Mouse (Mus musculus) forebrain, embryonic 10.5 days (tissue): ENCODE results near the gene Acap1. TPM values are rescaled to one million over a fixed set of nuclear protein-coding genes. Genes with fewer than 3 reads are reported as not detected.

Experiments used
- DNase-seq: peaks from one replicate; pipeline ENCODE4 v3.0.0-alpha.2; 2017; ENCODE audit warnings: low spot score; ENCODE audit errors: extremely low spot score
- H3K27ac ChIP-seq: fragments of 300-500 bp; sonication (generic); 2 replicates; pipeline ENCODE4 v1.5.1; 2016; ENCODE audit warnings: mild to moderate bottlenecking
- H3K27me3 ChIP-seq: fragments of 300-500 bp; sonication (generic); 2 replicates; pipeline ENCODE4 v1.6.1; 2016; ENCODE audit warnings: mild to moderate bottlenecking; ENCODE audit not compliant: poor library complexity, severe bottlenecking
- H3K36me3 ChIP-seq: fragments of 300-500 bp; sonication (generic); replicated peaks from 2 replicates; pipeline ENCODE4 v1.6.1; 2016; ENCODE audit warnings: mild to moderate bottlenecking, moderate library complexity
- H3K4me1 ChIP-seq: fragments of 300-500 bp; sonication (generic); 2 replicates; pipeline ENCODE4 v1.6.1; 2016
- H3K4me3 ChIP-seq: fragments of 300-500 bp; sonication (generic); 2 replicates; pipeline ENCODE4 v1.5.1; 2016; ENCODE audit warnings: mild to moderate bottlenecking, moderate library complexity
- H3K9me3 ChIP-seq: fragments of 300-500 bp; sonication (generic); 2 replicates; pipeline ENCODE4 v1.6.1; 2016; ENCODE audit warnings: mild to moderate bottlenecking, moderate library complexity
- WGBS: fragments of 180-500 bp; shearing (Covaris S2); methylation state at CpG from one replicate; pipeline ENCODE4 v1.1.7; 2016; 5-methylcytosine and 5-hydroxymethylcytosine counted together
- polyA plus RNA-seq: library from polyadenylated mRNA; unstranded; fragments of >200 nt; fragmentation: Nextera tagmentation; extraction: Ambion mirVana; gene quantifications from 2 replicates; pipeline ENCODE4 v1.2.1, GENCODE M21; 2016

Gene Acap1
- polyA plus RNA-seq, 1 experiment from 2014 or later: 1.3 TPM

DNA sequence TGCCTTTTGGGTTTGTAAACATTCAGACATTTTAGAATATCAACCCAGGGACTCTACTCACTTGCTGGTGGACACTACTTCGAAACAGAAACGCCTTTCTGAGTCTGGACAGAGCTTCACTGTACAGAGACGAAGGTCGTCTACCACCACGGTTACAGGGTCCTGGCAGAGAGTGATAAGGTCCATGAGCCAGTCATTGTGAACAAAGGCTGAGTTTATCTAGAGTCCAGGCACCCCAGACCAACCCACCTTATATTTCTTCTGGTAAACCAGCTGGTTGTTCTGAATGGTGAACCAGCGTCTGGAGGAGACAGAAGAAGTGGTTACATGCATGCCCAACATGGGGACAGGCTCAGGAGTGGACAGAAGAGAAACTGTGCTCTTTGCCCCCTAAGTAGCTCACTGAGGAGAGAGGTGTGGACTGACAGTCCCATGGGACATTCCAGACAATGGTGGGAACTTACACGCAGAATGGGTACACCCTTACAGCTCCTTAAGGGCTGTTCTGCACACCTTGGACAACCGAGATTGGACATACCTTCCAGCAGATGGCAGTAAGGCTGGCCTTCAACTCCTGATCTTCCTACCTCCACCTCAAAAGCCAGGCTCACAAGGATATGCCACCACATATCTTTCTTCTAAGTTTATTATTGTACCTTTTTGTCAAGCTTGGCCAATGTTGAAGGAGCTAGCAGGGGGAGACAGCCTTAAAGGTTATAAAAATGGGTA lies 8.3 kb downstream of the Acap1 start:
- Histone ChIP-seq H3K9me3 (no peaks in the 10 kb centered on the region), H3K27ac (0 out of 2 replicates have a peak overlapping the region, but pooled peaks have one; percentile 0)

GRCm38 (mm10) chr11:69884663-69885062 lies 10.7 kb downstream of the Acap1 start:
- Histone ChIP-seq H3K27me3 (peaks cover 23% of the 10 kb centered on the region), H3K27ac (peak overlapping the region; percentile 12; the same call in 1 of the 2 replicates), H3K4me1 (peaks cover 31% of the 10 kb centered on the region), H3K4me3 (no peak overlapping the region), H3K9me3 (no peaks in the 10 kb centered on the region), H3K36me3 (no peaks in the 10 kb centered on the region)
- 91% methylated on average over 8 of the region's 8 CpGs for WGBS
- DNase-seq: no peak

More for the DNA sequence above, 8.3 kb downstream of the Acap1 start:
- Histone ChIP-seq H3K4me3 (no peak overlapping the region), H3K4me1 (peaks cover 11% of the 10 kb centered on the region; the same call in 1 of the 2 replicates), H3K27me3 (peaks cover 11% of the 10 kb centered on the region), H3K36me3 (no peaks in the 10 kb centered on the region)
- no peak for DNase-seq
- 72% methylated on average over 8 of the region's 8 CpGs for WGBS

DNA sequence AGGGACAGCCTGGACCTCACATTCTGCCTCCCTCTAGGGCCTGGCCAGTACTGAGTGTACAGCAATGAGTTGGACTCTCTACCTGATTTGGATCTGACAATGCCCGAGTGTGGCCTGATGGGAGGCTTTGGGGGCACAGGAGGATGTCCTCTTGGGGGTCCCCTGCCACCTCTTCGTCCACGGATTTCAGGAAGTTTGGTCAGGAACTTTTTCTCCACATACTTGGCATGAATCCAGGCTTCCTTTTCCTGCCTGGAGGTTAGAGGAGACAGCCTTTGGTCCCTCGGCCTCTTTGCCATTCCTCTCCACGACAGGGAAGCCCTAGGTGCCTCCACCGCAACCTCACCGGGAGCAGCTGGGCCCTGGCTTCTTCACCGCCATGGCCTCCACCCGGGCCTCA lies 11.1 kb downstream of the Acap1 start:
- no peak for DNase-seq
- H3K4me3 ChIP-seq: no peak overlapping the region
- no peaks in the 10 kb centered on the region for H3K9me3 ChIP-seq
- H3K36me3 ChIP-seq: no peaks in the 10 kb centered on the region
- WGBS: 89% methylated on average over 9 of the region's 9 CpGs
- peak overlapping the region; percentile 41; the same call in 1 of the 2 replicates for H3K27ac ChIP-seq
- H3K4me1 ChIP-seq: peaks cover 35% of the 10 kb centered on the region
- H3K27me3 ChIP-seq: peaks cover 28% of the 10 kb centered on the region

- no peak for DNase-seq
- H3K27me3 ChIP-seq: peaks cover 33% of the 10 kb centered on the region
- no peak overlapping the region for H3K27ac ChIP-seq
- H3K4me1 ChIP-seq: peaks cover 41% of the 10 kb centered on the region
- H3K9me3 ChIP-seq: no peaks in the 10 kb centered on the region
- WGBS: 88% methylated on average over 8 of the region's 8 CpGs
- H3K36me3 ChIP-seq: no peaks in the 10 kb centered on the region
- no peak overlapping the region for H3K4me3 ChIP-seq
Observed at GRCm38 (mm10) chr11:69883527-69884151, 11.7 kb downstream of the Acap1 start.

DNA sequence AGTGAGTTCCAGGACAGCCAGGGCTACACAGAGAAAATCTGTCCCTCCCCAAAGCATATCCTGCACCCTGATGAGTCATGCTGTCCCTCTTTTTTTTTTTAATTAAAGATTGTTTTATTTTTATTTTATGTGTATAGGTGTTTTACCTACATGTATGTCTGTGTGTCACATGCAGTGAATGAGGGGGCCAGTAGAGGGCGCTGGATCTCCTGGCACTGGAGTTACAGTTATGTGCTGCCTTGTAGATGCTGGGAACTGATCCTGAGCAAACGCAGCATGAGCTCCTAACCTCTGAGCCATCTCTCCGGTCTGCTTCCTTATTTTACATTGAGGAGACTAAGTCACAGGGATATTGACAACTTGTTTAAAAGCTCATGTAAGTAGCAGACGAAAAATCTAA lies 12.3 kb downstream of the Acap1 start:
- Histone ChIP-seq H3K27ac (no peak overlapping the region), H3K27me3 (peaks cover 34% of the 10 kb centered on the region), H3K4me1 (peaks cover 47% of the 10 kb centered on the region), H3K36me3 (no peaks in the 10 kb centered on the region), H3K4me3 (no peak overlapping the region), H3K9me3 (no peaks in the 10 kb centered on the region)
- no peak for DNase-seq
- WGBS: 61% methylated on average over 4 of the region's 4 CpGs

DNA sequence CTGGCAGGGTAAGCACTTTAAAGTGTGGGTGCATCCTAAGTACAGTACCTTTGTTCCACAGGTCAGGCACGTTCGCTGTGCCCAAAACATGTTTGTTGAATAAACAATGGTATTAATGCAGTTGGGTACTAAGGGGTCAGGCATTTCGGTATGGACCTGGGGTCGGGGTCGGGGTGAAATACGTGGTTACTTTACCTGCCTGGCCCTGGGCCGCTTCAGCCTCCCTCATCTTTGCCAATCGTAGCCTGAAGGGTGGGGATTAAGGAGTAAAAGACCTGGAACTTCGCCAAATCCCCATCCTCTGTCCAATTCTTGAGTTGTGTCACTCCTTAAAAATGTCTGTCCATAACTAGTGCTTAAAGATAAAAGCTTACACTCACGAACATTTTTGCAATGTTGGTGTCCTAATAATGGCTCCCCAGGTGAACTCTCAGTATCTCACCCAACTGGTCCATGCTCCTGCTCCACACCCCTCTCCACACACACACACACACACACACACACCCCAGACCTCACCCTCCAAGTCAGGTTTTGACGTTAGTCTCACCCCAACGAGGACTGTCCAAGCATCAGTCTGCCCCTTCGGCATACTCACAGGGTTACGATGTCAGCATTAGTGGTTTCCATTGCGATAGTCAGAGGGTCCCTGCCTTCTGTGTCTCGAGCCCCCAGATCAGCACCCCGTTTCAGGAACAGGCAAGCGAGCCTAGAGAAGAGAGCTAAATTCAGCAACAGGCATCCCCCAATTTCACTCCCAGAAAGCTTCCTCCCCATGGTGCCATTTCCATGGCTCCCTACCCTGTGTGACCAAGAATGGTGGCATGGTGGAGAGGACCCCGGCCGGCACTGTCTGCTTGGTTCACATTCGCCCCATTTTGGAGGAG lies 13.3 kb downstream of the Acap1 start:
- Histone ChIP-seq H3K27ac (peak overlapping the region; percentile 84), H3K9me3 (no peaks in the 10 kb centered on the region), H3K36me3 (no peaks in the 10 kb centered on the region), H3K27me3 (peaks cover 34% of the 10 kb centered on the region), H3K4me3 (peak overlapping the region; percentile 58), H3K4me1 (peaks cover 57% of the 10 kb centered on the region)
- 58% methylated on average over 21 of the region's 21 CpGs for WGBS
- DNase-seq: no peak

- Histone ChIP-seq H3K4me3 (peak within 1 kb of the TSS; percentile 58), H3K9me3 (no peaks in the 10 kb centered on the region), H3K27me3 (peaks cover 34% of the 10 kb centered on the region), H3K27ac (peak within 1 kb of the TSS; percentile 84), H3K36me3 (no peaks in the 10 kb centered on the region), H3K4me1 (peaks cover 67% of the 10 kb centered on the region)
- under 1% methylated on average over 46 of the region's 46 CpGs for WGBS
- DNase-seq: peak; percentile 85
Observed at GRCm38 (mm10) chr11:69880853-69881603, 14.3 kb downstream of the Acap1 start, which contains the start of gene Kctd11. TSS of gene Kctd11 (minus strand) at chr11:69881406.

GRCm38 (mm10) chr11:69880506-69880852 lies 14.9 kb downstream of the Acap1 start:
- H3K4me3 ChIP-seq: peak overlapping the region; percentile 58
- no peaks in the 10 kb centered on the region for H3K36me3 ChIP-seq
- H3K27ac ChIP-seq: peak overlapping the region; percentile 84
- peaks cover 33% of the 10 kb centered on the region for H3K27me3 ChIP-seq
- DNase-seq: no peak
- no peaks in the 10 kb centered on the region for H3K9me3 ChIP-seq
- under 1% methylated on average over 18 of the region's 18 CpGs for WGBS
- H3K4me1 ChIP-seq: peaks cover 69% of the 10 kb centered on the region

DNA sequence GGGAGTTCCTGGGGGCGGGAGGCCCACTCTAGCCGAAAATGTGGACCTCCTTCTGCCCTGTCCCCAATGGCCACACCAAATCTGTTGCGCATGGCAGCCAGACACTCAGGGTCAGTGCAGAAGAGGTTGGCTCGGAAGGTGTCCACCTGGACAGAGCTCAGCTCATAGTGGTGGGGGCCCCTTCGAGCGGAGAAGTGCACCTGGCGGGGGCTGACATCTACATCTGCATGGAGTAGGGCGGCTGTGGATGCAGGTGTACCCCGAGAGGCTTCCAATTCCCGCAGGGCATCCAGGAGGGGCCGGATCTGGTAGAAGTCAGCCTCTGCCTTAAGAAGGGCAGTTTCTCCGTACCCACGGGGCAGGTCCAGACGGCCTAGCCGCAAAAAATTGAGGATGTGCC lies 15.6 kb downstream of the Acap1 start:
- peak overlapping the region; percentile 58 for H3K4me3 ChIP-seq

GRCm38 (mm10) chr11:69878952-69879351 lies 16.4 kb downstream of the Acap1 start:
- H3K4me3 ChIP-seq: peak overlapping the region; percentile 58; the same call in 1 of the 2 replicates
- H3K9me3 ChIP-seq: no peaks in the 10 kb centered on the region
- no peaks in the 10 kb centered on the region for H3K36me3 ChIP-seq
- H3K4me1 ChIP-seq: peaks cover 66% of the 10 kb centered on the region
- H3K27ac ChIP-seq: no peak overlapping the region
- H3K27me3 ChIP-seq: peaks cover 30% of the 10 kb centered on the region
- WGBS: 91% methylated on average over 6 of the region's 6 CpGs
- no peak for DNase-seq

More for the DNA sequence above, 15.6 kb downstream of the Acap1 start:
- Histone ChIP-seq H3K9me3 (no peaks in the 10 kb centered on the region), H3K4me1 (peaks cover 66% of the 10 kb centered on the region), H3K36me3 (no peaks in the 10 kb centered on the region), H3K27me3 (peaks cover 30% of the 10 kb centered on the region), H3K27ac (peak overlapping the region; percentile 84)
- WGBS: 61% methylated on average over 15 of the region's 15 CpGs
- DNase-seq: no peak

- Histone ChIP-seq H3K4me3 (no peak overlapping the region), H3K27ac (no peak overlapping the region), H3K36me3 (no peaks in the 10 kb centered on the region), H3K4me1 (peaks cover 66% of the 10 kb centered on the region), H3K9me3 (no peaks in the 10 kb centered on the region), H3K27me3 (peaks cover 30% of the 10 kb centered on the region)
- no peak for DNase-seq
- WGBS: 83% methylated on average over 3 of the region's 3 CpGs
Observed at GRCm38 (mm10) chr11:69878399-69878798, 16.9 kb downstream of the Acap1 start.

DNA sequence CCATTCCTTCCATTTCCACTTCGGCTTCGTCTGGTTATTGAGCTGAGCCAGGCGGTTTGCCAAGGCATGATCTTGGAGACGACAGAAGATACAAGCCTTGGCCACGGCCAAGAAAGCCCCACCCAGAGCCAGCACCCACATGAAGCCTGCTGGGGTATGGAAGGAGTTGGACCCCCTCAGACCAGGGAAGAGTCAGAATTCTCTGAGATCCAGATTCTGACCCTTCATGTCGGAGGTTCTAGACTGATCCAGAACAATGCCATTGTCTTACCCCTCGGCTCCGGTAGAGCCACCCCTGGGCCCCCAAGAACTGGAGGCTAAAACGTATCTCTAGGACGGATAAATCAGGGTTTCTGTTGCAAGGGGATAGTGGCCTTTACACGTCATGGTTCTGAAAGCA lies 17.5 kb downstream of the Acap1 start, which contains the start of gene Tmem95:
Tmem95 (minus strand) TSS at position 141 of the 400 bp plus-strand sequence.
- peak within 1 kb of the TSS; percentile 75 for H3K27ac ChIP-seq
- H3K9me3 ChIP-seq: no peaks in the 10 kb centered on the region
- H3K36me3 ChIP-seq: no peaks in the 10 kb centered on the region
- no peak for DNase-seq
- H3K27me3 ChIP-seq: peaks cover 30% of the 10 kb centered on the region
- 92% methylated on average over 11 of the region's 11 CpGs for WGBS
- peak within 1 kb of the TSS; percentile 58 for H3K4me3 ChIP-seq
- H3K4me1 ChIP-seq: peaks cover 66% of the 10 kb centered on the region
